Mouse (Mus musculus): Measurements from ENCODE around the gene Olfr201. TPM values are rescaled to one million over a fixed set of nuclear protein-coding genes. Genes with fewer than 3 reads are reported as not detected.
"Not testable (repeated sequence)": the region's sequence is repeated elsewhere in the genome, so short reads cannot be mapped to it uniquely, and the experiment has no call there.

The Olfr201 gene
- not detected in 2 replicates for polyA plus RNA-seq (2012)

- not testable (repeated sequence) for TF ChIP-seq GATA1 (IDR thresholded peaks at IDR 0.05; ENCODE audit: low read length)
Measured at GRCm38 (mm10) chr16:59272532-59272931, at the start of gene Olfr201. Olfr201 (minus strand) TSS chr16:59272632.

DNA sequence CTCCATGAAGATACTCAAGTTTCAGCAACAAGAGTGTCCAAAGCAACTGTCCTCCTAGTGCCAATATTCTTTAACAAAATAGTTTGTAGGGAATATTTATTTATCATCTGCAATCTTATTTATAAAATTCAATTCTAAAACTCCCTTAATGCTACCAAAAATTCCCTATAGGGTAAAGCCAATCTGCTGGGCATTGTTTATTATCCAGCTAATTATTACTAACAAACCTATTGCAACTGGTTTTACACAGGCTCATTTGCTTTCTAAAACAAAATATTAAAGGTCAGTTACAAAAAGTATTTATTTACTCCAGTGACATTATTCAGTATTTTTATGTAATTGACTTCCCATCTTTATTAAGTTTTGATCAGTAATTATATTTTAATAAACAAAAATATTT is 45.7 kb upstream of the Olfr201 start, which contains the start of gene Olfr204:
Gene Olfr204 (minus strand): TSS at position 101 of the 400 bp plus-strand sequence.
- TF ChIP-seq GATA1 (IDR thresholded peaks at IDR 0.05; ENCODE audit: low read length) = no peak

DNA sequence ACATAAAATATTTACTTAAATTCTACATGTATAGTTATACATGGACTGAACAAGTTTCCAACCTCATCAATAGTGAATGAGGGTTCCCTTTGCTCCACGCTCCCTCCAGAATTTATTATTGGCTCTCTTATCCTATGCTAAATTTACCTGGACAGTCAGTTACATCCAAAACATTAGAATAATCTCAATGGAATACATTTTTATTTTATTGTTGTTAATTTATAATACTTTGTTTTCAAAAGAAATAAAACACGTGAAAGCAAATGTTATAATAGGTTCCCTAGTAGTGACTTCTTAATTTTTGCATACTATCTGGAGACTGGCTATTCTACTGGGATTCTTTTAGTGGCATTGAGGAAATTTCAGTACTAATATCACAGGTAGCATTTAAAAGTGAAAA is 26.1 kb upstream of the Olfr201 start, which contains the start of gene Olfr203:
Gene Olfr203 (plus strand): TSS at position 301 of the 400 bp plus-strand sequence.
- no peak for TF ChIP-seq GATA1 (IDR thresholded peaks at IDR 0.05; ENCODE audit: low read length)

- TF ChIP-seq GATA1 (IDR thresholded peaks at IDR 0.05; ENCODE audit: low read length) = no peak
Measured at GRCm38 (mm10) chr16:59286693-59287092, 14.3 kb upstream of the Olfr201 start, which contains the start of gene Olfr202. Olfr202 (minus strand) TSS chr16:59286793.

- peak; percentile 10 for TF ChIP-seq GATA1 (IDR thresholded peaks at IDR 0.05; ENCODE audit: low read length)
Measured at GRCm38 (mm10) chr16:59283476-59283875, 11.0 kb upstream of the Olfr201 start.

GRCm38 (mm10) chr16:59280542-59280941 is 8.1 kb upstream of the Olfr201 start:
- peak; percentile 20 for TF ChIP-seq GATA1 (IDR thresholded peaks at IDR 0.05; ENCODE audit: low read length)

GRCm38 (mm10) chr16:59269097-59269496 is 3.3 kb downstream of the Olfr201 start:
- TF ChIP-seq GATA1 (IDR thresholded peaks at IDR 0.05; ENCODE audit: low read length) = peak; percentile 46

DNA sequence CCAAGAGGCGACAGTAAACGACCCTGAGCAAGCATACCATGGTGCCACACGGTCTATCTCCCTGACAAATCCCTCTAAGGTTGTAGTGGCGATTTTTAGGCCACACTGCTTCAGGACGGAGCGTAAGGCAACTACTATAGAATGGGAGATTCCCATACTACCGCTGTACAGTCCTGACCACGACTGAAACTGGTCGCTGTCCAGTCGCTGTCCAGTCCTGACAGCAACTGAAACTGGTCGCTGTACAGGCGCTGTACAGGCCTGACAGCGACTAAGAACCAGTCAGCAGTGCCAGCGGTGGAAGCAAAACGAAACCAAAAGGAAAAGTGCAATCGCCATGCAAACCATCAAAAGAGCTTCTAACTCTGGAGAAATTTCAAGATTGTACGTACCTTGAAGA is 22.7 kb downstream of the Olfr201 start:
- no peak for TF ChIP-seq GATA1 (IDR thresholded peaks at IDR 0.05; ENCODE audit: low read length)

DNA sequence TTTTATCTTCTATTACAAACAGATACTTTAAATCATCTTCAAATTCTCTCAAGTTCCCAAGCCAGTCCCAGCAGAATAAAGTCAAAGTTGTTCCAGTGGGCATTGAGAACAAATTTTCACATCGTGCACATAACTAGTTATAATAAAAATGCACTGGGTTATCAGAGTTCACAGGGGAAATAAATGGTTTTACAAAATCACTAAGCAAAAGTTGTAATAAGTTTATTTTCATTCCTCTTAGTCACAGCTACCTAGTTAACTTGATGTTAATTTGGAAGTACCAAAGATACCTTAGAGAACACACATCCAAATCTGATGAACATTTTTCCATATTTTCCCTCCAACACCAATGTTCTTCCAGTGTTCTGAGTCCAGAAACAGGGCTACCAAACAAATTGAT is 52.8 kb downstream of the Olfr201 start, which contains the start of gene Olfr199:
Gene Olfr199 (minus strand): TSS at position 101 of the 400 bp plus-strand sequence.
- TF ChIP-seq GATA1 (IDR thresholded peaks at IDR 0.05; ENCODE audit: low read length) = not testable (repeated sequence)

Other genes with a start within 250 kb of the Olfr201 start
- gene Olfr186, start 242.3 kb downstream of the Olfr201 start, polyA plus RNA-seq (2012) = not detected in 2 replicates
- not detected in 2 replicates for gene Olfr187, start 232.9 kb downstream of the Olfr201 start, polyA plus RNA-seq (2012)
- gene Olfr190, start 194.6 kb downstream of the Olfr201 start, polyA plus RNA-seq (2012) = not detected in 2 replicates
- not detected in 2 replicates for gene Olfr191, start 182.8 kb downstream of the Olfr201 start, polyA plus RNA-seq (2012)
- gene Olfr193, start 160.8 kb downstream of the Olfr201 start, polyA plus RNA-seq (2012) = not detected in 2 replicates
- gene Olfr194, start 151.6 kb downstream of the Olfr201 start, polyA plus RNA-seq (2012) = not detected in 2 replicates
- gene Olfr195, start 125.6 kb downstream of the Olfr201 start, polyA plus RNA-seq (2012) = not detected in 2 replicates
- gene Olfr196, start 102.2 kb downstream of the Olfr201 start, polyA plus RNA-seq (2012) = not detected in 2 replicates
- not detected in 2 replicates for gene Olfr198, start 69.1 kb downstream of the Olfr201 start, polyA plus RNA-seq (2012)
- not detected in 2 replicates for gene Olfr199, start 52.9 kb downstream of the Olfr201 start, polyA plus RNA-seq (2012)
- gene Olfr202, start 14.2 kb upstream of the Olfr201 start, polyA plus RNA-seq (2012) = not detected in 2 replicates
- not detected in 2 replicates for gene Olfr203, start 26.2 kb upstream of the Olfr201 start, polyA plus RNA-seq (2012)
- gene Olfr204, start 45.6 kb upstream of the Olfr201 start, polyA plus RNA-seq (2012) = not detected in 2 replicates
- not detected in 2 replicates for gene Olfr205, start 58.5 kb upstream of the Olfr201 start, polyA plus RNA-seq (2012)
- gene Olfr206, start 76.6 kb upstream of the Olfr201 start, polyA plus RNA-seq (2012) = not detected in 2 replicates
- gene Olfr209, start 91.4 kb upstream of the Olfr201 start, polyA plus RNA-seq (2012) = not detected in 2 replicates
- not detected in 2 replicates for gene Gabrr3, start 134.7 kb upstream of the Olfr201 start, polyA plus RNA-seq (2012)
- gene Riox2, start 199.1 kb upstream of the Olfr201 start, polyA plus RNA-seq (2012) = 6.2 and 8.6 TPM in 2 replicates

Data from G1E-ER4 (cell line).